Mouse (Mus musculus) heart, embryonic 10.5 days (tissue): ENCODE data around the gene Mgat4a. TPM values are rescaled to one million over a fixed set of nuclear protein-coding genes. Genes with fewer than 3 reads are reported as not detected.
A peak's percentile ranks its signal among the peaks of the same experiment; 100 is the strongest.

Experiments
- DNase-seq: peaks from one replicate; pipeline ENCODE4 v3.0.0-alpha.2; 2017; ENCODE audit warnings: low spot score
- H3K27ac ChIP-seq: fragments of 300-500 bp; sonication (generic); 2 replicates; pipeline ENCODE4 v1.5.1; 2016; ENCODE audit warnings: mild to moderate bottlenecking
- H3K27me3 ChIP-seq: fragments of 300-500 bp; sonication (generic); 2 replicates; pipeline ENCODE4 v1.6.1; 2016; ENCODE audit warnings: mild to moderate bottlenecking; ENCODE audit not compliant: poor library complexity, insufficient read depth, severe bottlenecking
- H3K36me3 ChIP-seq: fragments of 300-500 bp; sonication (generic); 2 replicates; pipeline ENCODE4 v1.6.1; 2016; ENCODE audit warnings: mild to moderate bottlenecking, moderate library complexity
- H3K4me1 ChIP-seq: fragments of 300-500 bp; sonication (generic); 2 replicates; pipeline ENCODE4 v1.6.1; 2016; ENCODE audit warnings: mild to moderate bottlenecking
- H3K4me3 ChIP-seq: fragments of 300-500 bp; sonication (generic); 2 replicates; pipeline ENCODE4 v1.5.1; 2016; ENCODE audit warnings: mild to moderate bottlenecking, moderate library complexity
- H3K9me3 ChIP-seq: fragments of 300-500 bp; sonication (generic); 2 replicates; pipeline ENCODE4 v1.6.1; 2016; ENCODE audit warnings: mild to moderate bottlenecking, moderate library complexity
- WGBS: fragments of 180-500 bp; shearing (Covaris S2); methylation state at CpG from one replicate; pipeline ENCODE4 v1.1.7; 2016; 5-methylcytosine and 5-hydroxymethylcytosine counted together
- polyA plus RNA-seq: library from polyadenylated mRNA; unstranded; fragments of >200 nt; fragmentation: Nextera tagmentation; extraction: Ambion mirVana; gene quantifications from 2 replicates; pipeline ENCODE4 v1.2.1, GENCODE M21; 2016

Mgat4a gene
- polyA plus RNA-seq, 1 experiment from 2014 or later = 3.2 TPM

DNA sequence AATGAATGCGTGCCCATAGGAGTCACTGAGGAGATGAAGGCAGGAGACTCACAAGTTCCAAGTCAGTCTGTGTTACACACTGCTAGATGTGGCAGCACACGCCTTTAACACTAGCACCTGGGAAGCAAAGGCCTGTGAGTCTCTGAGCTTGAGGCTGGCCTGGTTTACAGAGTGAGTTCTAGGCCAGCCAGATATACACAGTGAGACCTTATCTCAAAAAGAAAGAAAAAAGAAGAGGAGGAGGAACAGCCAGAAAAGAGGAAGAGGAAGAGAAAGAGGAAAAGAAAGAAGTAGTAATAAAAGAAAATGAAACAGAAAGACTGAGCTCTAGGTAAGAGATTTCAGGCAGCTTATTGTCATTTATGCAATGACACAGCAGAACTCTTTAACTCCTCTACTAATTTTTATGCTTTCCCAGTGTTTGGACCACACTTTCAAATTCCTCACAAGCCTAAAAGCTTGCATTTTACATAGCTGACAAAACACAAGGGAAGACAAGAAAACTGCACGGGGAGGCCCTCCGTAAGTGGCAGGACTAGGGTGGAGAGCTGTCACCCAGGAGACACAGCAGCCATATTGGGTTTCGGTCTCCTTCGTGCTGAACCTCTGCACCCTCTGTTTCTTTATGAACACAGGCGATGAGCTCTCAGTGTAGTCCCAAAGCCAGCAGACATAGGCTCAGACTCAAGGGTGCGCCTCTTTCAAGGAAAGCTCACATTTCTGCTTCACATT, 113.5 kb downstream of the Mgat4a start:
- WGBS = 92% methylated on average over 8 of the region's 8 CpGs
- Histone ChIP-seq H3K27ac (no peak overlapping the region), H3K36me3 (peaks cover 61% of the 10 kb centered on the region), H3K4me1 (peaks cover 15% of the 10 kb centered on the region), H3K9me3 (no peaks in the 10 kb centered on the region), H3K27me3 (no peaks in the 10 kb centered on the region), H3K4me3 (no peak overlapping the region)
- DNase-seq = no peak

DNA sequence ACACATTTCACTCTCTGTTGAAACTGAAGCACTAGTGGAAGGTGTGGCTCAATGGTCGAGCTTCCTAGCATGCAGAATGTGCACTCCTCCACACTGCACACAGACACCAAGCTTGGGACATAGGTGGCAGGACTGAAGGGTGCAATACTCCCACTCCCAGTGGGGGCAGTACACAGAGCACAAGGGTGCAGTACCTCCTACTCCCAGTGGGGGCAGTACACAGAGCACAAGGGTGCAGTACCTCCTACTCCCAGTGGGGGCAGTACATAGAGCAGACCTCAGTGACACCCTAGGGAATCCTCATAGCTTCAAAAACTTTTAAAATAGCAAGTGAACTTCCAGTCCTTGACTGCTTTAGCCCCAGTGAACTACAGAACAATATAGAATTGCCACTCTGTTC, 121.4 kb downstream of the Mgat4a start:
- DNase-seq = no peak
- H3K36me3 ChIP-seq = peaks cover 65% of the 10 kb centered on the region
- WGBS = 90% methylated on average over 1 of the region's 1 CpGs

DNA sequence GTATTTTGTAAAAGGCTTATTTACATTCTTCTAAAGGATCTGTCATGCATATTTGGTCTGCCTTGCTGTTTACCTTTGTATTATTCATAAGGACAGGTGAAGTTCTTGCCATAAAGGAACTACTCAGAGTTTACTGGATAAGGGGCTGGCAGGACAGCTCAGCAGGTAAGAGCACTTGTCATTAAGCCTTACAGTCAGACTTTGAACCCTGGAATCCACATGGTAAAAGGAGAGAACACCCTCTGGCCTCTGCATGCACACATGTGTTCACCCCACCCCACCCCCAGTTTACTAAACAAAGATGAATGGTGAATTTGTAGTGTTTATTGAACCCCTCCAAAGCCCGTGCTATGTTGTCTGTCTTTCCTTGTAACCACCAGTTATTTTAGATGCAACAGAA, 125.4 kb downstream of the Mgat4a start:
- peaks cover 37% of the 10 kb centered on the region for H3K36me3 ChIP-seq
- no peaks in the 10 kb centered on the region for H3K9me3 ChIP-seq
- DNase-seq = no peak
- no peaks in the 10 kb centered on the region for H3K27me3 ChIP-seq
- no peaks in the 10 kb centered on the region for H3K4me1 ChIP-seq
- WGBS = 86% methylated on average over 1 of the region's 1 CpGs
- no peak overlapping the region for H3K4me3 ChIP-seq
- H3K27ac ChIP-seq = no peak overlapping the region

More for the DNA sequence above, 121.4 kb downstream of the Mgat4a start:
- H3K4me1 ChIP-seq = no peaks in the 10 kb centered on the region
- H3K9me3 ChIP-seq = no peaks in the 10 kb centered on the region
- no peak overlapping the region for H3K27ac ChIP-seq
- H3K4me3 ChIP-seq = no peak overlapping the region
- no peaks in the 10 kb centered on the region for H3K27me3 ChIP-seq

DNA sequence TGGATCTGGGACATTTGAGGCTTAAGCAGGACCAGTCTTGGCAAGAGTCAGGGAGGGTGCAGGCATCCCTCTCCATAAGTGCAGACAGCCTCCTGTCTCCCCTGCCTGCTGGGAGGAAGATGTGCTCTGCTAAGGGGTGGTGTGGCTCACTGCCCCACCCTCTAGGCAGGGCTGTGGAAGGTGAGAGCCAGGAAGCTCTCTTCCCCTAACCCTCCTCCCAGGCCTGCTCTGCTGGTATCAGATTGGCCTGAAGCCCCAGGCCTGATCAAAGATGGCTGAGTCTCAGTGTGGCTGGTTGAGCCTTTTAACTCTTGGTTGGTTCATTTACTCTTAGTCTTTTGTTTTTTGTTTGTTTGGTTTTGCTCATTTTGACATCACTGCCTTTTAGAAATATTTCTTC, 131.2 kb downstream of the Mgat4a start:
- Histone ChIP-seq H3K4me3 (no peak overlapping the region), H3K27me3 (no peaks in the 10 kb centered on the region), H3K4me1 (no peaks in the 10 kb centered on the region), H3K9me3 (no peaks in the 10 kb centered on the region), H3K27ac (no peak overlapping the region), H3K36me3 (0 out of 2 replicates have a peak, but pooled peaks cover 2% of the 10 kb centered on the region)
- no peak for DNase-seq

GRCm38 (mm10) chr1:37408678-37409077, 132.1 kb downstream of the Mgat4a start:
- Histone ChIP-seq H3K4me3 (no peak overlapping the region), H3K27ac (no peak overlapping the region), H3K4me1 (no peaks in the 10 kb centered on the region), H3K27me3 (no peaks in the 10 kb centered on the region), H3K9me3 (no peaks in the 10 kb centered on the region), H3K36me3 (0 out of 2 replicates have a peak, but pooled peaks cover 2% of the 10 kb centered on the region)
- DNase-seq = no peak
- 78% methylated on average over 3 of the region's 3 CpGs for WGBS

DNA sequence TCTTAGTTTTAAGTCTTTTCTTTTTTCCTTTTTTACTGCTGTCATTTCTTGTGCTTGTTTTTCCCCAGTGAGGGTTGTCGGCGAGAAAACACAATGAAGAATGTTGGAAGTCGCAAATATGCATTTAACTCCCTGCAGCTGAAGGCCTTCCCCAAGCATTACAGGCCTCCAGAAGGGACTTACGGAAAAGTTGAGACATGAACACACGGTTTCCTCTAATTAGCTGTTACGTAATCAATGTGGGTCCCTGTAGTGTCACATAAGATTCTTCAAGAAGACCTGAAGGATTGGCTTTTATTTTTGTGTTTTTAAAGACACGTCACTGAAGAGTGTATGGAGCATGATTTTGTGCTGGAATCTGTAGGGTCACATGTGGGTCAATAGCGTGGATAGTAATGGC, 132.8 kb downstream of the Mgat4a start:
- whole genome bisulfite sequencing = 84% methylated on average over 8 of the region's 8 CpGs
- Histone ChIP-seq H3K36me3 (0 out of 2 replicates have a peak, but pooled peaks cover 2% of the 10 kb centered on the region), H3K27me3 (no peaks in the 10 kb centered on the region), H3K27ac (no peak overlapping the region), H3K4me1 (no peaks in the 10 kb centered on the region), H3K9me3 (no peaks in the 10 kb centered on the region), H3K4me3 (no peak overlapping the region)
- no peak for DNase-seq

- no peak for DNase-seq
- WGBS = 87% methylated on average over 8 of the region's 8 CpGs
- Histone ChIP-seq H3K27ac (no peak overlapping the region), H3K4me3 (no peak overlapping the region), H3K4me1 (no peaks in the 10 kb centered on the region), H3K9me3 (no peaks in the 10 kb centered on the region), H3K27me3 (no peaks in the 10 kb centered on the region), H3K36me3 (0 out of 2 replicates have a peak, but pooled peaks cover 2% of the 10 kb centered on the region)
These were observed 133.6 kb downstream of the Mgat4a start for GRCm38 (mm10) chr1:37407228-37407627.

DNA sequence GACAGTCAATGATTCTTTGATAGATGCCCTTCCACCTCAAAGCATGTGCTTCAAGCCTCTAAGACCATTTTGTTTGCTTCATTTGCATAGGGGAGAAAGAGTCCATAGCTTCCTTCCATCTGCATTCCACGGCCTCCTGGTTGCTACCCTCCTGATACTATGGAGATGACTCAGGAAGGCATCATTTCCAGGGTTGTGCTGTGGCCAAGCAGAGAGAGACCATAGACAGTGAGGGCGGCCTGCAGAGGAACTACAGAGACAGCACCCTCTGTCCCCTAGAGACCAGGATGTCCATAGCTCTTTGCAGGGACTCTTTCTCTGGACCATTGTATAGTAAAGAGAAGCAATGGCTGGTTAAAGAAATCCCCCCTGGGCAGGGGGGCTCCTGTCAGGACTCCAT, 135.7 kb downstream of the Mgat4a start:
- Histone ChIP-seq H3K27me3 (no peaks in the 10 kb centered on the region), H3K4me3 (no peak overlapping the region), H3K9me3 (no peaks in the 10 kb centered on the region), H3K4me1 (no peaks in the 10 kb centered on the region; the same call in 1 of the 2 replicates), H3K36me3 (0 out of 2 replicates have a peak, but pooled peaks cover 2% of the 10 kb centered on the region), H3K27ac (no peak overlapping the region)
- 84% methylated on average over 2 of the region's 2 CpGs for WGBS
- no peak for DNase-seq

DNA sequence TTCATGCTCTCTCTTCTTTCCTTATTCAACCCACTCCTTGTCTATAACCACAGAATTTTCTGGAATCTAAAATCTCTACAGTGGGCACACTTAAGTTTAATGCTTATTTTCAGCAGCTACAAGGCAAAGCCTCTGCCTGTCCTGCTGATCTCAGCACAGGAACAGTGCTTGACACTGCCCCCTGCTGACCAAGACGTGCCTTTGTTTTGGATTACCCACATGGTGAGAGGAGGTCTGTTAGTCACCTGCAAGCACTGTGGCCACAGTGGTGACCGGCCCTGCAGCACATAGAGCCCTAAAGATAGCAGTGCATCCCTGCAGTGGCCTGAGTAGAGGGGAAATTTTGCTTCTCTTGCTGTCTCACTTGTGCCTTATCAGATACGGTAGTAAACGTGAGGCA, 139.1 kb downstream of the Mgat4a start:
- 50% methylated on average over 4 of the region's 4 CpGs for WGBS
- DNase-seq = no peak
- Histone ChIP-seq H3K4me1 (peaks cover 32% of the 10 kb centered on the region), H3K9me3 (no peaks in the 10 kb centered on the region), H3K27ac (no peak overlapping the region), H3K36me3 (0 out of 2 replicates have a peak, but pooled peaks cover 2% of the 10 kb centered on the region), H3K27me3 (no peaks in the 10 kb centered on the region), H3K4me3 (no peak overlapping the region)

DNA sequence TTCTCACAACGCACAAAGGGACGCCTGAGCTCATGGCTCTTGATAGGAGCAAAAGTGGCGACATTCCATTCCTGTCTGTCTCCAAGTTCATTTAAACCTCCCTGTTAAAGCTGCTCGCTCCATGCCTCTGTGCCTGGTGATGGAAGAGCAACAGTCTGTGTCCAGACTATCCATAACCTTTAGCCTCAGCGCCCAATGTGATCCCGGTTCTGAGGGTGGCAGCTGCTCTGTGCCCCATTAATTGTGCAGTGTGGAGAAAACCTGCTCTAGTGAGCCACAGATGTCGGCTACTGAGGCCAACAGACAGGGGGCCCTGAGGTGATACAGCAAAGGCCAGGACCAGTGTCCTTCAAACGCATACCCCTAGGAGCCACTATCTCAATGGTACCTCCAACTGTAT, 141.1 kb downstream of the Mgat4a start:
- Histone ChIP-seq H3K27me3 (no peaks in the 10 kb centered on the region), H3K9me3 (no peaks in the 10 kb centered on the region), H3K4me3 (0 out of 2 replicates have a peak overlapping the region, but pooled peaks have one; percentile 15), H3K27ac (peak overlapping the region; percentile 71; the same call in 1 of the 2 replicates), H3K4me1 (peaks cover 35% of the 10 kb centered on the region), H3K36me3 (peaks cover 2% of the 10 kb centered on the region; the same call in 1 of the 2 replicates)
- DNase-seq = no peak
- WGBS = 44% methylated on average over 8 of the region's 8 CpGs

- peaks cover 4% of the 10 kb centered on the region; the same call in 1 of the 2 replicates for H3K36me3 ChIP-seq
- no peaks in the 10 kb centered on the region for H3K27me3 ChIP-seq
- H3K4me3 ChIP-seq = no peak overlapping the region
- H3K4me1 ChIP-seq = peaks cover 35% of the 10 kb centered on the region
- 41% methylated on average over 3 of the region's 3 CpGs for WGBS
- no peak for DNase-seq
- peak overlapping the region; percentile 71 for H3K27ac ChIP-seq
- no peaks in the 10 kb centered on the region for H3K9me3 ChIP-seq
These were observed 141.9 kb downstream of the Mgat4a start for GRCm38 (mm10) chr1:37398961-37399360.

DNA sequence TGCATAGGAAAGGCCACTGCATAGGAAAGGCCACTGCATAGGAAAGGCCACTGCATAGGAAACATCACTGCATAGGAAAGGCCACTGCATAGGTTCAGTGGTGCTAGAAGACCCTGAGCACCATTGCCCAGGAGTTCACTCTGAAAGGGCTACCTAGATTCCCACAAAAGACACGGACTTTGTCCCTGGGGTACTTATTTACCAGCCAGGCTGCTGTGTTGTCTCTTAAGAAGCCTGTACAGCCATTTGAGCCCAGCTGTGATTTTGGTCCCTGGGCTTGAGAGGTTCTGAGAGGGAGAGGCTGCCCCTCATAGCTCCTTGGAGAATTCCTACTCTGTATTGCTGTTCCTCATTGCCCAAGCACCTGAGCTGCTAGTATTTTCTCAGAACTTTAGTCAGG, 144.3 kb downstream of the Mgat4a start:
- no peak overlapping the region for H3K4me3 ChIP-seq
- no peaks in the 10 kb centered on the region for H3K9me3 ChIP-seq
- DNase-seq = no peak
- H3K4me1 ChIP-seq = peaks cover 35% of the 10 kb centered on the region
- H3K36me3 ChIP-seq = peaks cover 13% of the 10 kb centered on the region; the same call in 1 of the 2 replicates
- no peaks in the 10 kb centered on the region for H3K27me3 ChIP-seq
- WGBS = 55% methylated on average over 1 of the region's 1 CpGs
- H3K27ac ChIP-seq = no peak overlapping the region

- Histone ChIP-seq H3K27me3 (no peaks in the 10 kb centered on the region), H3K4me3 (no peak overlapping the region), H3K9me3 (no peaks in the 10 kb centered on the region), H3K4me1 (peaks cover 22% of the 10 kb centered on the region), H3K36me3 (peaks cover 21% of the 10 kb centered on the region; the same call in 1 of the 2 replicates), H3K27ac (no peak overlapping the region)
- WGBS = 77% methylated on average over 5 of the region's 5 CpGs
- DNase-seq = no peak
These were observed 147.6 kb downstream of the Mgat4a start for GRCm38 (mm10) chr1:37393174-37393573.
